Mouse (Mus musculus): ENCODE data around the gene Ccdc42.

Ccdc42 gene

DNA sequence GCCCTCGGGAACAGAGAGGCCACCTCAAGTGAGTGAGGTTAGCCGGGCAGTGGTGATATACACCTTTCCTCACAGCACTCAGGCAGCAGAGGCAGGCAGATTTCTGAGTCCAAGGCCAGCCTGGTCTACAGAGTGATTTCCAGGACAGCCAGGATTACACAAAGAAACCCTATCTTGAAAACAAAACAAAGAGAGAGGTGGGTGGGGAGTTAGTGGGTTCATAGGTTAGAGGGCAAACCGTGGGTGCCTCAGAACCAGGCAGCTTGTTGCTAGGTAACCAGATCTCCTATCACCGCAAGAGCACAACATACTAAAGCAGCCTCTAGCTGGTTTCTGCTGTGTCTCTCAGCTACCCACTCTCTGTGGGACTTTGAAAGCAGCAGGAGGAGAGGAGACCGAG, at the start of gene Ccdc42:
Gene Ccdc42, plus strand, starts transcription at position 301 of the 400 bp plus-strand sequence.
- DNase-seq (ENCODE audit: low read depth, low spot score): no peak

DNA sequence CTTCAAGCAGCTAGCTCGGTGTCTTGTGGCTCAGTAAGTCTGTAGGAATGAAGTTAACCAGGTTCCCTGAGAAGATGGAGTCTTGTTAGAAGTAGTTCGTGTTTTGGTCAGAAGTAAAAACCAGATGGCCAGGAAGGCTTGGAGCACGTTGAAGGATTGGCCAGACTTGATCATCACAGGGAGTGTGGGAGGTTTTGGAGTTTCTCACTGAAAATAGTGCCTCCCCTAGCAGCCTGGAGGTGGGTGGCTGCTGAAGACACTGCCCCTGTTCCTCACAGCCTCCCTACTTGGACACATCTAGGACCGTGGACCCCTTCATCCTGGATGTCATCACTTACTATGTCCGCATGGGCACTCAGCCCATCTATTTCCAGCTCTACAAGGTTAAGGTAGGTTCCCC, 47.2 kb upstream of the Ccdc42 start:
- no peak for DNase-seq (ENCODE audit: low read depth, low spot score)

DNA sequence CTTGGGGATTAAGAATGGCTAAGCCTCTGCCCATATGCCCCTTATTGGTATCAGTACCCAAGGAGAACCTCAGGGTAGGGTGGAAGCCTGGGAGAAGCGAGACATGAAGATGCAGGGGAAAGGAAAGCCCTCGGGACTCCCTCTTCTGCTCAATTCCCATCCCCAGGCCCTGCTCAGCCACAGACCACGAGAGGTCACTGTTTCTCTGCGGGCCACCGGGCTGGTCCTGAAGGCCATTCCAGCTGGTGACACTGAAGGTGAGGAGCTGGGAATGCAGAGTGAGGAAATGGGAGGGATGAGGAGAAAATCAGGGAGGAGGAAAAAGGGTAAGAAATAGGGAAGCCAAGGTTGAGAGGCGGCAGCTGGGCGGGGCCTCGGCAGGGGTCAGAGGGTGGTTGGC, 42.3 kb upstream of the Ccdc42 start:
- DNase-seq (ENCODE audit: low read depth, low spot score): peak; percentile 24

DNA sequence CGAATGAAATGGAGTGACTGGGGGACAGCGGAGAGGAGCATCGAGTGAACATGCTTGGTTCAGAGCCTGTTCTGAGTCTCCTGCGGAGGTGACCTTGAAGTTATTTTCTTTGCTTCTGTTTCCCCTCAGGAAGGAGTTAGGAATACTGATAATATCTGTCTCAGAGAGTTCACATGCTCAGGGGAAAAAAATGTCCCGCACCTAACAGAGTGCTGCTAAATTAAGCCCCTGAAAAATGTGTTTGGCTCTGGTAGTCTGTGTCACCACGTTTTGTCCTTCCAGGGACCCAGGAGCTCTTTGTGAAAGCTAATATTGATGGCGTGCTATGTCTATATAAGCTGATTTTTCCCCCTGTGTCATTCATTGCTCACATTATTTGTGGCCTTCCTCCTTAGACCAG, 41.6 kb upstream of the Ccdc42 start:
- DNase-seq (ENCODE audit: low read depth, low spot score): no peak

DNA sequence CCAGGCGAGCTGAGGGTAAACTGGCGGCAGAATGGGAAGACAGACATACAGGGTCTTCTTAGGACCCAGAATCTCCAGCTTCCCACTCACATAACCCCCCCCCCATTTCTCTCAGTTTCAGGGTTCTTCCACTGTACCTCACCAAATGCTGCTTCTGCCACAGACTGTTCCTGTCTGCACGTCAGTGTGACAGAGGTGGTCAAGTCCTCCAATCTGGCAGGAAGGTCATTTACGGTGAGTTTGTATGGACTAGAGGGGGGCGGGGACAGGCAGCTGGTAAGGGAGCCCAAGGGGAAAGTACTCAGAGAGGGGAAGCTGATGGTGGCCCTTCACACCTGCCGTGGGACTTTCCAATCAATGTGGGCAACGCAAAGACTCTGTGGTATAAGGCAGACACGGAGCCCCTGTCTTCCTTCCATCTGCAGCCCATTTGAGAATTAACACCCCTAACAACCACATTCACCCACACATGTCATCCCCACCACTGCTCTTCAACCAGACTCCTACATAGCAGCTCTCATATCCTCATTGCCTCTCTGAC, 41.1 kb upstream of the Ccdc42 start:
- DNase-seq (ENCODE audit: low read depth, low spot score): no peak

DNA sequence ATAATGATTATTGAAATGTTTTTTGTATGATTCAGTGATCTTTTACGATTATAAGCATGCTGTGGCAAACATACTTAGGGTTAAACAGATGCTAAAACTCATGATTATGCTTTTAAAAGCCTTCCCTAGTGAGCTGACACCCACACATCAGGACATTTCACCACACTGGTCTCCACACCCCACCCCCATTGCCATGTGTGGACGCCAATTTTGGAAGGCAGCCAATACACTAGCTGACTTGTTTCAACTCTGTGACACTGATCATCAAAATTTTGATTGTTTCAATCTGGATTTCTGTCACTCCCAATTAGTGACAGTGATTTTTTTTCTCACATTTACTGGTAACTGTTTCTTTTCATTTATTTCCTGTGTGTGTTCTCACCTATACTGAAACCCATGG, 39.3 kb upstream of the Ccdc42 start:
- no peak for DNase-seq (ENCODE audit: low read depth, low spot score)

DNA sequence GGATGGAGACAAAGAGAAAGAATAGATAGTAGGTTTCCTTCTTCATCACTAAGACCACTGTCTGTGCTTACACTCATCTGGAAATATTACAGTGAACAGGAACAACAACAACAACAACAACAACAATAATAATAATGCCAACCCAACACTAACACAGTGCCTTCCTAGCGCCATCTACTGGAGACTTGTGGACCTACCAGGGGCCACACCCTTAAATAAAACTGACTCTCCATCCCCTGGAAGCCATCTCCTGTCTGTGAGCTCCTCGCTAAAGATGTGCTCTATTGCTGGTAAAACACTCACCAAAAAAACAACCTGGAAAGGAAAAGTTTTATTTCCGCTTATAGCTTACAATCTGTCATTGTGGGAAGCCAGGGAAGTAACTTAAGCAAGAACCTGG, 37.2 kb upstream of the Ccdc42 start:
- DNase-seq (ENCODE audit: low read depth, low spot score): no peak

DNA sequence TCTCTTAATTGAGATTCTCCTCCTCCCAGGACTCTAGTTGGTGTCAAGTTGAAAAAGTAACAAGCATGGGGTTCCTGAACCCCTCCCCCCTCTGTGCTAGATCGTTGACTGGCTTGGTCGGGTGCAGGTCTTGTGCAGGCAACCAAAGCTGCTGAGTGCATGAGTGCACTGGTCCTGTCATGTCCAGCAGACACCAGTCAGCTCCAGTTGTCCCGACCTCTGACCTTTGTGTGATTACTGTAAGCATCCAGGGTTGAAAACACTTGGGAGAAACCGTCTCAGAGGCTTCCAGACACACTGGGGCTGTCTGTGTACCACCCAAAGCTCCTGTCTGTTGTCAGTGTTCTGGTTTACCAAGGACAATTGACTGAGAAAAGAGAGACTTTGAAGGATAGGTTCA, 36.5 kb upstream of the Ccdc42 start:
- DNase-seq (ENCODE audit: low read depth, low spot score): no peak

DNA sequence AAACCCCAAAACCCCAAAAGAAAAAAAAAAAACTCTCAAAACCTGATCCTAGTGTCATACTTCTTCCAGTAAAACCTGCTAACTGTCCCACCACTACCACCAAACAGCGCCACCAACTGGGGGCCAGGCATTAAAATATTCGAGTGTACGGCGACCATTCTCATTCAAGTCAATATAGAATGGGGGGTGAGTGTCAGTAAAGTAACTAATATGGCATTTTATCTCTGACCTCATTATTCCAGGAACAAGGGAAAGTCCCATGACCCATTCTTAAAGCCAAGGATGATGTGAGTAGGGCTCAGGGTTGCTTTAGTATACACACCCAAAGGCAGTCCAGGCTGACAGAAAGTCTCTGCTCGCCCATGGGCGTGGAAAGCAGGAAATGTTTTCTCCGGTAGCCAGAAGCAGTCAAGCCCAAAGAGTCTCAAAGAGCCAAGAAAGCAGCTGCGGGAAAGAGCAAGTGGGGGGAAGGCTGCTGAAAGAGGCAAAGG, 32.8 kb upstream of the Ccdc42 start:
- DNase-seq (ENCODE audit: low read depth, low spot score): no peak

DNA sequence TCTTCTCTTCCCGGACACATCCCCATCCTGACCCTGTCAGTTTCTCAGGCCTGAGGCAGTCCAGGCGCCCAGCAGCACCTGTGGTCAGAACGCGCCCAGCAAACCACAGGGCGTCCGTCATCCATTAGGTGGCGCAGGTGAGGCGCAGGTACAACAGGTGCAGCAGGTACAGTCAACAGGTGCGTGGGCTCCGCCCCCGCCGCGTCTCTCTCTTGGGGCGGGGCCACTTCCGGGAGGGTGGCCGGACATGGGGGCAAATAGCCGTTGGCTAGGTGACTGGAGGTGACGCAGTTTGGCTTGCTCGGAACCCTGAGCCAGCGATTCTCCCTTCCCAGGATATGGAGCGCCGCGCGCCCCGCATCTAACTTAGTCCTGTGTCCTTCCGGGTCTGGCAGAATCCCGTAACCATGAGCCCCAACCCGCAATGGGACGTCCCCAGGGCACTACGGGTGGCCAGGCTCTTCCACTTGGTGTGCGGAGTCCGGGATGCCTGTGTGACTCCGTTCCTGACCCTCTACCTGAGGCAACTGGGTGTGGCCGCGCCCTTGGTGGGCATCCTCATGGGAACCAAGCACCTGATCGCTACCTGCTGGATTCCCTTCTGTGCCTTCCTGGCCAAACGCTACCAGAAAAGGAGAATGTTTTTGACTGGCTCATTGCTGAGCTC, 30.8 kb upstream of the Ccdc42 start, which contains the start of gene Mfsd6l:
Gene Mfsd6l, plus strand, starts transcription at position 269 of the 667 bp plus-strand sequence.
- no peak for DNase-seq (ENCODE audit: low read depth, low spot score)

DNA sequence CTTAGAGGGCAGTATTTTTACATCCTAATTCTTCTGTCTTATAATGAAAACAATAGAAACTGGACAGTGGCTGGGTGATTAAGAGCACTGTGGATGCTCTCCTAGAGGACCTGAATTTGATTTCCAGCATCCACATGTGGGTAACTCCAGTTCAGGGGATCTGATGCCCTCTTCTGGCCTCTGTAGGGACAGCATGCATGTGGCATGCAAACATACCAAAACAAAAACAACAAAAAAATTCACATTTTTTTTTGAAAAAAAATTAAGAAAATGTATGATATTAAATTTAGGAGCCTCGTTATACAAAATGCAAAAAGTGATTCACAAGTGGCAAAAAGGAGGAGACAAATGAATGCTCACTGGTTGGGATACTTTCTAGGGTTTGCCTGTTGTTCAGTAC, 27.3 kb upstream of the Ccdc42 start:
- DNase-seq (ENCODE audit: low read depth, low spot score): no peak

DNA sequence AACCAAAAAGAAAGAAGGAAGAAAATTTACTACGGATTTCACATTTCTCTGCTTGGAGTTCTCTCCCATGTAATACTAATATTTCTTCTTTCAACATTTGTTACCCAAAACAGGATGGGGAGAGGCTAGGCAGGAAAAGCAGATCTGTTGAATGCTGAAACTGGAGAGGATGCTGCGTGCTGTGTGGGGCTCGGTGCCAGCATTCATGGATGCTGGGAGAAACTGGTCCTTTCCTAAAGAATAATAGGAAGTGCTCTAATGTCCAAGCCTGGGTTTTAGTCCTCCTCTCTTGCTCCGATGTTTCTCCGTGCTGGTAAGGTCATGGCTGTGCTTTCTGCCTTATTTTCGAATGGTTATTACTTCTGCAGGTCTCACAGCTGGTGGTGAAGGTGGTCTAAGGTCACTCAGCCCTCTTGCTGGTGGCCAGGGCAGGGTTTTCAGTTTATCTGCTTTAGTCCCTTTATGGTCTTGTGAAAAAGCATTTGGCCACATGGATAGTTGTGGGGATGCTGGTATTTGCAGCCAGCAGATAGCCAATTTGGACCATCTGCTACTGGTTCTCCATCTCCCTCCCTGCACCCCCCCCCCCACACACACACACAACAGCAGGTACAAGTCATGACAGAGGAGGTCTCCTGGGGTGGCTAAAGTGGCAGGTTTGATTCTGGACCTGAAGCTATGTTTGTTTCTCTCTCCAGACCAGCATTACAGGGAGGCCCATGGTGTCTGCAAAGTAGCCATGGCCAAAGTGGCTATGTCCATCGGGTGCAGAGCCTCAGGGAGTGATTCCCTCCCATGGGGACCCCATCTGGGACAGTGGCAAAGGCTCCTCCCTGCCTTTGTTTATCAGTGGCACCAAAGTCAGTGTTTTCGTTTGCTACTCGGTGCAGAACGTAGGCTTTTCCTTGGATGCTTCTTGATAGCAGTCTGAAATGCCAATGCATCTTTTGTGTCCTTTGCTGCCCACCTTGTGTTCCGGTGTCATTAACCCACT, 24.6 kb upstream of the Ccdc42 start:
- DNase-seq (ENCODE audit: low read depth, low spot score): no peak

DNA sequence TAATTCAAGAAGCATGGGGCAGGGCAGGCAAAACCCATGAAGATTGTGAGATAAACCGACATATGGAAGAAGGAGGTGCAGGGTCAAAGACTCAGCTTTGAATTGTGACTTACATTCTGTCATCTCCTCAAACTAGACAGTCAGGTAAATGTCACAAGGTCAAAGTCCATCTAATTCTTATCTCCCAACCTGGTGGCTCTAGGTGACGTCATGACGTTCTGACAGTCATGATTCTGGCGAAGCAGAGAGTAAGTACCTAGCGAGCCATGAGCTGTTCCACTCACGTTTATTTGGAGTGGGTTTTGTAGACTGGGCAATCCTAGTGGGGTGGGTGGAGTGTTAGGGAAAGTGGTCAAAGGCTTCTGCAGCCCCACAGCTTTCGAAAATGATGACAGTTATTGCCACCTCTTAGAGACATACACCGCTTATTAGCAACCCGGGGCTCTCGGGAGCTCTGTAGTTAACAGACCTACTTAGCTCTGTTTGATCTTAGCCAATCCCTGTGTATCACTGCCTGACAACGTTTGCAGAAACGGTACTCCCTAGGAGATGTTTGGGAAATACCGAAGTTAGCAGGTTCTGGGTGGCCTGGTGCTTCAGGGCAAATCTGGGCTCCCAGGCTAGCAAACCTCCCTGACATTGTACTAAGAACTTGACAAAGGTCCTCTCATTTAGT, 22.3 kb upstream of the Ccdc42 start:
- DNase-seq (ENCODE audit: low read depth, low spot score): no peak

DNA sequence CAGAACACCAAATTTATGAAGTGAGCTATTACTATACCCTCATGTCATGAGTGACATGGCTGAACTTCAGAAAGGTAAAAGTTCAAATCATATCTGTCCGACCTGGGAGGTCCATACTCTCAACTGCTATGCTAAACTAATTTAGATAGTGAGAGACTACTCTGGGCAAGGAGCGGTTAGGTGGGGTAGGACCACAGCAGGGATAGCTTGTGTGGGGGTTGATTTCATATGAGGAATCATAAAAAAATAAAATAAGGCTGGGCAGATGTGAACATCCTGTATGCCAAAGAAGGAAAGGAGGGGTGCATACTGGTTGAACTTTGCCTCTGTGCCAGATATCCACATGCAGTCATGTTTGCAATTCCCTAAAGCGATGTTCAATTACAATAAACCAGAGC, 21.8 kb upstream of the Ccdc42 start:
- no peak for DNase-seq (ENCODE audit: low read depth, low spot score)

DNA sequence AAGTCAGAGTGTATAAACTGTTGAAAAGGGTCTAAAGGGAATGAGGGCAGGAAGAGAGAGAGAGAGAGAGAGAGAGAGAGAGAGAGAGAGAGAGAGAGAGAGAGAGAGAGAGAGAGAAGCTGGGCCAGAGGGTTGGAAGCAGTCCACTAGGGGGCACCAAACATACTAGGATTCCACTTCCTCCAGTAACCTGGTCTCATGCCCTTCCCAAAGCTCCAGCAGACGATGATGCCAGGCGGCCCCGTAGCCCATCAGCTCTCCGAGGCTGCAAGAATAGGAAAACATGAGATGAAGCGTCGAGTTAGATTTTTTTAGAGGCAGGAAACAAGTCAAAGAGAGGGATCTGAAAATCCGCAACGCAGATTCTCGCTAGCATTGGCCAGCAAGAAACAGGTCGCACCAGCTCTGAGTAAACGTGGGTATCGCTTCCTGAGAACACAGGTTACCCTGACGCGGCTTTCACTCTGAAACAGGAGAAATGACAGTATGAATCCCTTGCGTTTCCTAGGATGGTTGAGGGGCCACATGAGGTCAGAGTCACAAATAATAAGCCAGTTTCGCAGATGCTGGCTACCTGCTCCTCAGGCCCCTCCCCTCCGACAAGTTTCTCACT, 20.3 kb upstream of the Ccdc42 start:
- DNase-seq (ENCODE audit: low read depth, low spot score): peak; percentile 89

DNA sequence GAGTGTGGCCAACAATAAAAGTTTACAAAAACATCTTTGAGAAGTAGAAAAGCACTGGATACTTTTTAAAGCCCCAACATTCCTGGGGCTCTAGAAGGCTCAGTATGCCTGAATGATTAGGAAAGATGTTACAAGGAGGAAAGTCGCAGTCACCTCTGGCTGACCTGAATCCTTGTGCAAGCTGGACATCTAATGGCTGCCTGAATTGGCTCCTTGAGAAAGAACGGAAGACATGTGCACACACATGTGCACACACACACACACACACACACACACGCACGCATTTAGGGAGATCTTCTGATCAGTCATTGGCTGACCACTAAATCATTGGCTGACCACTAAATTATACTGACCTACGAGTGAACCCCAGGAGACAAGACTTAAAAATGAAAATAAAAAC, 16.0 kb upstream of the Ccdc42 start:
- DNase-seq (ENCODE audit: low read depth, low spot score): no peak

DNA sequence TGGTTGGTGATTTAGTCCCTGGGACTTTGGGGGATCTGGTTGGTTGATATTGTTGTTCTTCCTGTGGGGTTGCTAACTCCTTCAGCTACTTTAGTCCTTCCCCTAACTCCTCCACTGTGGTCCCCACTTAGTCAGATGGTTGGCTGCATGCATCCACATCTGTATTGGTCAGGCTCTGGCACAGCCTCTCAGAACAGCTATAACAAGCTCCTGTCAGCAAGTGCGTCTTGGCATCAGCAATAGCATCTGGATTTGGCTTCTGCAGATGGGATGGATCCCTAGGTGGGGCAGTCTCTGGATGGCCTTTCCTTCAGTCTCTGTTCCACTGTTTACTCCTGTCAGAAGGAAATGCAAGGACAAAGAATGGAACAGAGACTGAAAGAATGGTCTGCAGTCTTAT, 9.7 kb upstream of the Ccdc42 start:
- DNase-seq (ENCODE audit: low read depth, low spot score): no peak

DNA sequence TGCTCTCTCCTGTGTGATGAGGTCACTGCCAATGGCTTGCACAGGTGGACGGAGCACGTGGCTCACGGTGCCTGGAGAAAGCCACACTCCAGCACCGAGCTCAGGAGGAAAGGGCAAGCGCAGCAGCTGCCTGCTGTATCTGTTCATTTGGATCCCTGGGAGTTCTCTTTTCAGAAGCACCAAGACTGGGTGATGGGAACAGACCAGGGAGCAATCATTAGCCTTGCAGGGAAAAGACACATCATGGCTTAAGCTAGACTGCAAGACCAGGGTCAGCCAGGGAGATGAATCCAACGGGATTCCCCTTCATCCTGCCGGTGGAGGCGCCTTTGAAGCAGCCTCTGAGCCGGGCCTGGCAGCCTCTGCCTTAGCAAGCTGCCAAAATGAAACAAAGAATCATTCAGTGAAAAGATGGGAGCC, 7.3 kb upstream of the Ccdc42 start:
- DNase-seq (ENCODE audit: low read depth, low spot score): no peak

DNA sequence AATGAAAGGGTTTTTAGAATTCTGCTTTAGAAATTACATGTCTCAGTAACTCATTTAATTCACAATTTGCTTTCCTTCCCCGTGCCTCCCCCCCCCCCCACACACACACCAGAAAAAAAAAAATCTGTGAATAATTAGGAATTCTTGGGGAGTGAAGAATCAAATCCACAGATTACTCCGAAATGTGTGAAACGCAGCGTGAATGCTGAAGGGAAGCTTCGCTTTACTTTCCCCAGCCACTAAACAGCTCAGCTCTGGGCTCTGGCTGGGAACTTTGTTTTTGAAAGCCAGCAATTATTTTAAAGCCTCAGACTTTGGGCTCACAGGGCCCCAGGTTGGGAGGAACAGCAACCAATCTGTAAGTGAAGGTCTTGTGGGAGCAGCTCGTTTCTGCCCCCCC, 6.3 kb upstream of the Ccdc42 start:
- DNase-seq (ENCODE audit: low read depth, low spot score): no peak

DNA sequence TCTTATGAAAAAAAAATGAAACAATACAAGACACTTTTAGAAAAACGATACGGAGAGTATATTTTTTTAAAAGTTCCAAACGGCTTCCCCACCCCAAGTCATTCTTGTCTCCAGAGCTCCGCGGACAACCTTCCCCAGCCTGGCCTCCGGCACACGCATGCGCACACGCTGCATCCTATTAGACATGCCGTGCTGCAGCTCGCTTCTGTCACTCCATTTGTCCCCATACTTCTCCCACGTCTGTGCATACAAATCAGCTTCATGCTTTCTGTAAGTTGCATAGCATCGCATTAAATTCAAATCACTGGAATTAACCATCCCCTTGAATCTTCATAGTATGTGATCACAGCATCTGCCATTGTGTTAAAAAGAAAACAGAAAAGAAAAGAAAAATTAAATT, 3.6 kb upstream of the Ccdc42 start:
- DNase-seq (ENCODE audit: low read depth, low spot score): no peak

DNA sequence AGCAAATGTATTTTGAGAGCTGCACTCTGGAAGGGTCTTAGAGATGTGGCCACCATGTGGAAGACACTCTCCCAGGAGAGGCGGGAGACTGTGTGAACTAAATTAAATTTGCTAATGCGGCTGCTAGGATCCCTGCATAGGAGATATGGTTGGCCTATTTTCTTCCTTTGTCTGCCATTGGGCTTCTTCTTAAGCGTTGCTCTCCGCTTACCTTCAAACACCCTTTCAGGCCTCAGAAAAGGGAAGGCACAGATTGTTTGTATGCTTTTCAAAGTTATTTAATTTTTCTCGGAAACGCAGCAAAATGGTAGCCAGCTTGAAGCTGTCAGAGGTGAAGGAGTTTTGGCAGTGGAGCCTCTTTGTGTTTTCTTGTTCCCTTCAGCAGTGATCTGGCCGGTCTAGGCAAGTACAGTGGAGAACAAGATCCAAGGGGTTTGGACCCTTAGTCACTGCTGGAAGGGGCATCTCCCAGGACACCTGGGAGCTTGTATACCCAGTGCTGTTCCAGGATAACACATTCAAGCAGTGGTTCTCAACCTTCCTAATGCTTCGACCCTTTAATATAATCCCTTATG, 2.8 kb upstream of the Ccdc42 start:
- DNase-seq (ENCODE audit: low read depth, low spot score): no peak

Measured in mesoderm, embryonic 11.5 days (tissue).